ENCODE assay signal across 8 mouse cellular contexts in the genomic region with DNA sequence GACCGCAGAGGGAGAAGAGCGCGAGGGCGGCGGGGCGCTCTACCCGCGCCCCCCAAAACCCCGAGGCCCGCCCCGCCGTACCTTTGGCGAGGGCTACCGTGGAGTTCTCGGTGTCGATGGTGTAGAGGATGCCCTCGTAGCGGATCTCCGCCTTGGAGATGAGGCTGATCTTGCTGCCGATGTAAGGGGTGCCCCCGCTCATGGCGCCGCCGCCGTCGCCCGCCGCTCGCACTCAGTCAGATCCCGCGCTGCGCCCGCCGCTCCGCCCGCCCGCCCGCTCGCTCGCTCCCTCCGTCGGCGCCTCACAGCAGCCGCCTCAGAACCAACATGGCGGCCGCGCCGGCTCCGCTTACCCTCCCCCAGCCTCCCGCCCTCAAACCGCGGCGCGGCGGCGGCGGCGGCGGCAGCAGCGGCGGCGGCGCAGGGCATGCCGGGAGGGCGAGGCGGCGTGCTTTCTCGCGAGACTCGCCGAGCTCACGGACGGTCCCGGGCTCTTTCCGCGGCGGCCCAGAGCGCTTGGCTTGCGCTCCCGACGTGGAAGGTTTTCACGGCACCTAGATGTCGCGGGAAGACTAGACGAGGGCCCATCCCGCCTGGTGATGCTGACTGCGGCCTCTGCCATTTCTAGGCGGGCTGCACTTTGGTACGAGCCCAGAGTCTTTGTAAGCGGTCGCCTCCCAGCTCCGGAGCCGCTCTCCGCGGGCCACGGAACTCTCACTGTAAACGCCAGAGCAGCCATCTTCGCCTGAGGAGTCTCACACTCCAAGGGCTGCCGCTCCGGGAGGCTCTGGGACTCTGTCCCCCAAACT. TPM values are rescaled to one million over a fixed set of nuclear protein-coding genes. Genes with fewer than 3 reads are reported as not detected.
DNase-seq lines count a peak whose midpoint lies in the region; ATAC-seq and TF ChIP-seq lines count a peak whose summit lies in the region.

No protein-coding gene starts in this region.

- peak; percentile 90 for ATAC-seq in frontal cortex, adult (ENCODE audit: low TSS enrichment)
- peak; percentile 93 for ATAC-seq in lung, embryonic 15.5 days (ENCODE audit: borderline replicate concordance, extremely low read depth, low FRiP score, low TSS enrichment)

- H3K4me3 ChIP-seq in hindbrain, embryonic 10.5 days: peak overlapping the region; percentile 98
- peak overlapping the region; percentile 87 for H3K4me3 ChIP-seq in lung, embryonic 15.5 days
- H3K4me3 ChIP-seq in olfactory bulb, adult 2 months (ENCODE audit: insufficient read depth, low read depth, low read length): peak overlapping the region; percentile 84

- no peaks in the 10 kb centered on the region for H3K27me3 ChIP-seq in hindbrain, embryonic 10.5 days (ENCODE audit: insufficient read depth, poor library complexity, severe bottlenecking)
- H3K27me3 ChIP-seq in lung, embryonic 15.5 days: no peaks in the 10 kb centered on the region

- peaks cover 6% of the 10 kb centered on the region; the same call in 1 of the 2 replicates for H3K36me3 ChIP-seq in hindbrain, embryonic 10.5 days
- no peaks in the 10 kb centered on the region for H3K36me3 ChIP-seq in lung, embryonic 15.5 days

- TF ChIP-seq CTCF in olfactory bulb, adult 2 months (IDR thresholded peaks at IDR 0.05; ENCODE audit: insufficient read depth, low read depth, low read length): no peak

- under 1% methylated on average over 99 of the region's 100 CpGs for WGBS in hindbrain, embryonic 10.5 days
- under 1% methylated on average over 95 of the region's 100 CpGs for WGBS in lung, embryonic 15.5 days
- under 1% methylated on average over 100 of the region's 100 CpGs for WGBS in olfactory bulb, adult 2 months

- peaks cover 38% of the 10 kb centered on the region for H3K4me1 ChIP-seq in hindbrain, embryonic 10.5 days (replicated peaks)
- H3K4me1 ChIP-seq in lung, embryonic 15.5 days: peaks cover 36% of the 10 kb centered on the region
- peaks cover 5% of the 10 kb centered on the region; the same call in 1 of the 2 replicates for H3K4me1 ChIP-seq in olfactory bulb, adult 2 months (ENCODE audit: control insufficient read depth, insufficient read depth, low read length)

- TF ChIP-seq POLR2A in olfactory bulb, adult 2 months (IDR thresholded peaks at IDR 0.05; ENCODE audit: insufficient read depth, low read depth, low read length): peak; percentile 99

- peak overlapping the region; percentile 99 for H3K27ac ChIP-seq in hindbrain, embryonic 10.5 days
- H3K27ac ChIP-seq in lung, embryonic 15.5 days: peak overlapping the region; percentile 98
- peak overlapping the region; percentile 95 for H3K27ac ChIP-seq in olfactory bulb, adult 2 months (ENCODE audit: insufficient read depth, low read depth, low read length)

- H3K9me3 ChIP-seq in hindbrain, embryonic 10.5 days: no peaks in the 10 kb centered on the region
- H3K9me3 ChIP-seq in lung, embryonic 15.5 days: no peaks in the 10 kb centered on the region

- peak overlapping the region; percentile 96 for H3K9ac ChIP-seq in lung, embryonic 15.5 days

- peak overlapping the region; percentile 79 for H3K4me2 ChIP-seq in lung, embryonic 15.5 days

- DNase-seq in Muller cell, postnatal 12 days (ENCODE audit: inconsistent ontology term): peak; percentile 94
- peak; percentile 91 for DNase-seq in cerebellum, adult 9-10 months
- DNase-seq in hindbrain, embryonic 10.5 days (ENCODE audit: low spot score): peak; percentile 92
- peak; percentile 77 for DNase-seq in layer of hippocampus, adult 9-10 months (ENCODE audit: low spot score)
- peak; percentile 78 to 85 for DNase-seq in thymus, adult 18-20 months

RNA-seq across cellular contexts. Expression of a gene that starts 3.6 kb away (rescaled TPM):
- 84.5 and 104 TPM in 2 replicates for polyA plus RNA-seq in hindbrain, embryonic 10.5 days (2016; fragmentation: Nextera tagmentation; extraction: Ambion mirVana)
- polyA plus RNA-seq in lung, embryonic 15.5 days (2015; fragmentation: Nextera tagmentation; extraction: Ambion mirVana): 94.9 and 98.5 TPM in 2 replicates
- polyA plus RNA-seq in olfactory bulb, adult 2 months (2012; ENCODE audit: insufficient read depth, insufficient read length, low replicate concordance, missing spikeins): 429 TPM in 1 of 2 replicates, not detected in the other

Comparison
In these comparisons a context has a peak if more than half of its experiments do, and no peak if none do; other contexts are left out.
1. Peak in every context shown above with its lines: DNase-seq, ATAC-seq, H3K4me3 ChIP-seq and H3K27ac ChIP-seq.